Mouse (Mus musculus) thymus, adult 18-20 months (tissue): ENCODE results near the gene Osbpl11.
A peak's percentile ranks its signal among the peaks of the same experiment; 100 is the strongest.
"Not testable (repeated sequence)": the region's sequence is repeated elsewhere in the genome, so short reads cannot be mapped to it uniquely, and the experiment has no call there.

ENCODE experiments used
- DNase-seq, 2 experiments: peaks; one replicate each; pipeline ENCODE4 v3.0.0; 2022; ENCODE audit warnings: mixed read lengths in 2 of 2

Osbpl11 gene

DNA sequence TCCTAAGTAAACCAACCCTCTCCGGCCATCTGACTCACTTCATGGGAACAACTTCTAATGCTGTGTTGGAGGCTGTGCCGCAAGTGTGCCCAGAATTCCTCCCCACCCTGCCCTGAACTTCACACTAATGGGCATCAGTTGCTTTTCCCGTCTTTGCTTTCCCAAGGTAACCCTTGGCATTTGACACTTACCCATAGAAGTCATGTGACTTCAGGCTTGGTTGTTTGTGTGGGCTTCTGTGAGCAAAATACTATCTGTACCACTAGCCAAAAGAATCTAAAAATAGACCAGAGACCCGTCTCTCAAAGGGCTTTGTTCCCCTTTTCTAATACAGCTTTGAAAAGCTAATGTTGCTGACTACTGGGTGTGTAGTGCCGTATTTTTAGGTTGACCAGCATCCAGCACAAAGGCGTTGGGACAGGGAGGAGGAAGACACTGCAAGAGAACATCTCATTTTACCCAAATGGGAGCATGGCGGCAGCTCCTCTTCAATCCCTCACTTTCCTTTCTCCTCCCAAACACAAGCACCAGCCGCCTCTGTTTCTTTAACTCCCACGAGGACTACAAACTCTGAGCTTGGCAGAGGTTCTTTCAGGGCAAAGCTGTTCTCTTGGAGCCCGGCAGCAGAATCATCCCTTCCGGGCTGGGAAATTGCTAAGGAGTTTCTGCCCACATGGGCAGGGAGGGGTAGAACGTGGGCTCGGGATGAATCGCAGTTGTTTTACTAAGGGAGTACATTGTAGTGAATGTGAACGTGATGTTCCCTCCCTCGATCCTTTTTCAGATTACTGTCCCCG is 6.4 kb upstream of the Osbpl11 start:
- DNase-seq = no peak

DNA sequence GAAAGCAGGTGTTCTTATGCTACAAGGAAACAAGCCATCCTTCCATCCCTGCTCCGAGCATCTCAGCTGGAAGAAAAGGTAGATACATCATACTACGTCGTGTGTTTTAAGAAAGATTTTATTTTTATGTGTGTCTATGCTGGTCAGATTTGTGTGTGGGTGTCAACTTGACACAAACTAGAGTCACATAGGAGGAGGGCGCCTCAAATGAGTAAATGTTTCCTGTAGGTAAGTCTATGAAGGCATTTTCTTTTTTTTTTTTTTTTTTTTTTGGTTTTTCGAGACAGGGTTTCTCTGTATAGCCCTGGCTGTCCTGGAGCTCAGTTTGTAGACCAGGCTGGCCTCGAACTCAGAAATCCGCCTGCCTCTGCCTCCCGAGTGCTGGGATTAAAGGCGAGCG is 5.6 kb upstream of the Osbpl11 start:
- DNase-seq = not testable (repeated sequence)

DNA sequence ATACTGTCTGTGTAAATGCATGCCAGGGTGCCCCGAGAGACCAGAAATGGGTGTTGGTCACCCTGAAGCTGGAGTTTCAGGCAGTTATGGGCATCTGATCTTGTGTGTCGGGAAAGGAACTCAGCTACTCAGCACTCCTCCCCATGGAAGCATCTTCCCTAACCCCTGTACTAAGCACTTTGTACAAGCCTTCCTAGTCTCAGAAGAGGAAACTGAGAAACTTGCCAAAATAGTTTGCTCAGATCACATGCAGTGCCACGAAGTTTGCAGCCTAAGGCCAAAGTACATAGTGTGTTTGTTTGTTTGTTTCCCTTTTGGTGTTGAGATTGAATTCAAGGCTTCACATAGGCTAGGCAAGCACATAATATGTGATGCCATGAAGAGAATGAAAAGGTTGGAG is 5.0 kb upstream of the Osbpl11 start:
- DNase-seq = no peak

DNA sequence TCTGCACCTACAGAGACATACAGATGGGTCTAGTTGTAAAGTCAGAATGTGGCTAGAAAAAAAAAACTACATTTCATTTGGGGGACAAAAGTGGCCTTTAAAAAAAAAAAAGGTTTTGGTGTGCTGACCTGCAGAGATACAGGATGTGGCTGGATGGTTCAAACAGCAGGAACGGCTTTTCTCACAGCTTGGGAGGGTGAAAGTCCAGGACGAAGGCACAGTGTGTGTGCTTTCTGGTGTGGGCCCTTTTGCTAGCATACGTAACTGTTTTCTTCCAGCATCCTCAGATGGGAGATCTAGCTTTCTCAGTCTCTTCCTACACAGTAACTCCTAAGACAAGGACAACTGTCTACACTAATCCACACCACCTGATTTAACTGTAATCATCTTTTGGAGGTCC is 4.1 kb upstream of the Osbpl11 start:
- no peak for DNase-seq

DNA sequence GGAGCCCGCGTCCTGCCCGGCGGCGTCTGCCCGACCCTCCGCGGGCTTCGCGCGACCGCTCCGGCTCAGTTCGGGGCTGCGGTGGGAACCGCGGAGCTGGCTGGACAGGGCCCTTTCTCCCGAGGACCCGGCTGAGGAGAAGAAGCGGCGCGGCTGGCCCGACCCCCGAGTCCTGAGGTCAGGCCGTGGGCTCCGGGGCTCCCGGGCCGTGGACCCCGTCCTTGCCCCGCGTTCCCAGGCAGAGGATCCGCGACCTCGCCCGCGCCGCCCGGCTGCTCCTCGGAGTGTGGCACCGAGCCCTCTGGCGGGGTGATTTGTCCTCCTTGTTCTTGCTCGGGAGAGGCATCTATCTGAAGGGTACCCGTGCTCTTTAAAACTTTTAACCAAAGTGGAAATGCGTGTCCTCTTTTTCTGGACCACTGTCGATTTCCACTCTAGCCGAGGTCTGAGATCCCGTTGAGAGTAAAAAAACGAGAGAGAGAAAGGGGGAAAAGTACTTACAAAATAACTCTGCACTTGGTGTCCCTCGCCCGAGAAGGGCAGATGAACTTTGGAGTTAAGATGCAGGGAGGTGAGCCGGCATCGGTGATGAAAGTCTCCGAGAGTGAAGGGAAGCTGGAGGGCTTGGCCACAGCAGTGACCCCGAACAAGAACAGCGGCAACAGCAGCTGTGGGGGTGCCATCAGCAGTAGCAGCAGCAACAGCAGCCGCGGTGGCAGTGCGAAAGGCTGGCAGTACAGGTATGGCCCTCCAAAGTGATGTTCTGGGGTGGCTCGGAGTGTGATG is 583 bp downstream of the Osbpl11 start:
- peak; percentile 52 to 57 for DNase-seq

DNA sequence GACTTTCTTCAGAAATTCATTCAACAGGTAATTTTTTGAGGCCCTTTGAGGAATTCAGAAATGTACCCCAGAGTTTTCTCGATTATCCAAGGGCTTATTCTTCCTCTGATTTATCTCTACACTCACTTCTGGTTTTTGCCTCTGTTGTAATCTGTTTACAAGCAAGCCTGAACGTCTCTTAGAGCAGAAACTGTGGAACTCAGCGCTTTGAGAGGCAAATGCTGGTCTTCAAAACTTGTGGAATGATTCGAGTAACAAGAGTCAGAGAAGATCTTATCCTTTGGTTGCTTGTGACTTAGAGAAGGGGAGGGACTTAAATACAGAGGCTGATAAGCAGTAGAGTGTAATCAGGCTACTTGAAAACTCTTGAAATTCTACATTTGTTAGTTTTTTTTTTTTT is 1.3 kb downstream of the Osbpl11 start:
- no peak for DNase-seq

DNA sequence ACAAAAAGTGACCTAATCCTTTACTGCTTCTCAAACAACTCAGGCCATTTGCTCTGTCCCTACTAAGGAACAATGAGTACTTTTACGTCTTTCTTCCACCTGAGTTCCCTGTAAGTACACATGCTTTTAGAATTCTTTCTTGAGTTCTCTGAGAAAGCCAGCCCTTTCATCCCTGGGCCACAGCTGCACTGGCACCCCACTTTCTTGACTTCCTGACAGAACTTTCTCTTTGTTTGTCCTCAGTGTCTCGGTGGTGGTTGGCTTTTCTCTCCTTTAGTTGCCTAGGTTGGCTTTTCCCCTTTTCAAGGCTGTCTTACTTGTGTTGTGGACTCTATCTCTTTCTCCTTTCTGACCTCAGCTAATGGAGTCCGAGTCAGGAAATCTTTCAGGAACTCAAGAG is 3.2 kb downstream of the Osbpl11 start:
- peak; percentile 55 to 65 for DNase-seq

DNA sequence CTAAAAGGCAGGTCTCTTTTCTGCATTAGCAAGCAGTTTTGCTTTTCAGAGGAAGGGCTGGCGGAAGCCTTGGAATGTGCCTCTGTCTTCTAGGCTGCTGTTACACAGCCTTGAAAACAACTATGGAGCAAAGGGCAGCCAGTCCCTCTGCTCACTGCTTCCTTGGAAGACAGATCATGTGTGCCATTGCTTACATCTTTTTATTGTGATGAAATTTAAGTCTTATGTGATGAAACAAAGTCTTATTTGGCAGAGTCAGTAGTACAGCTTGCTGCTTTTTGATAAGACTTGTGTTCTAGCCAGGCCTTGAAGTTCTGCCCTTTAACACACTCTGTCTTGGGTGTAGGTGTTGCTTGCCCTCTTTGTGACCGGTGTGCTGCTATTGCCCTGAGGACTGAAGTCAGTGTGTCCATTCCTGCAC is 6.8 kb downstream of the Osbpl11 start:
- no peak for DNase-seq

DNA sequence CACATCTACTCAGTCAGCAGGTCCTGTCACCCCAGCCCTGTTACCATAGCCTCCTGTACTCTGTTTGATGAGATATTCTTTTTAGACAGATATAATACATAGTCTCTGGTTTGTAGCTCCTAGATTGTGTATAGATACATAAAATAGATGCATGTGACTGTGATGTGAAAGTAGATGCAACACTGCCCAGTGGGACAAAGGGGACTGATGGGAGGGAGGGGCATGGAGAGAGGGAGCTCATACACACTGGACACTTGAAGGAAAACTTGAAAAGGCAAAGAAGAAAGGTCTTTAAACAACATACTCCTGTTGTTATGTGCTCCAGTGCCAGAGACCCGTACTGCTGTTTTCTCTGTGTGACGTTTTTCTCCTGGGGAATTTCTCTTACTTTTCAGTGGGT is 7.4 kb downstream of the Osbpl11 start:
- no peak for DNase-seq

DNA sequence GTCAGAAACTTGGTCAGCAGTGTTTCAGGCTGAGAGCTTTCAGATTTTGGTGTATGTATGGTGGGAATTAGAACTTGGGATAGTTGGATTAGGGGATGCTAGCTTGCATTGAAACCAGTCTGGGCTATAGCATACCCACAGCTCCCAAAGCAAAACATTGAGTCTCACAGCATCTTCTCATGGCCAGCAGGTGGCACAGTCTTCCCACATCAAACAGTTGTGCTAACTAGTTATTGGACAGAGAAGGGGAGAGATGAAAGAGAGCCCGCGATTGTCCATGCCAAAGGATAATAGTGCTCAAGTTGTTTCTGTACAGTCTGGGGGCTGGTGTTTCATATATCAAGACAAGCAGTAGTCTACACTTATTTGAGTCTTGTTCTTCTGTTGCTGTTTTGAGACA is 8.8 kb downstream of the Osbpl11 start:
- peak in 1 of 2 experiments; percentile 28 for DNase-seq

DNA sequence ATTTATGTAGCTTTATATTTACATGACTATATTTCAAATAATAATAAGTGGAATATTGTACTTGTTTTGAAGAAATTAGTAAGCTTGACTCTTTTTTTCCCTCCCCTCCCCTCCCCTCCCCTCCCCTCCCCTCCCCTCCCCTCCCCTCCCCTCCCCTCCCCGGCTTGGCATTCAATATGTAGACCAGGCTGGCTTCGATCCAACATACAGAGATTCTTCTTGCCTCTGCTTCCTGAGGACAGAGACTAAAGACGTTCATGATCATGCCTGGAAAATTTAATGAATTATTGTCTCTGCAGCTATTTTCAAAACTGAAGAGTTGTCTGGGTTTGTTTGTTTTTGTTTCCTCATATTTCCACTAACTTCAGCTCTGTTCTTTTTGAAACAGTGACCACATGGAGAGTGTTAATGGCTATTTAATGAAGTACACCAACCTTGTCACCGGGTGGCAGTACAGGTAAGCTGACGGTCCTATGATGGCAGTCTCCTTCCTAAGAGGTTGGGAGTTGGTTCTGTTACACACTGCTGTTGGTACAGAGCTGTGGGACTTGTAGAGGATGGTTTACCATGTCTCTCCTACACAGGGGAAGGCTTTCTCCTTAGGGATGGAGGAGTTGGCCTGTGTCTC is 10.9 kb downstream of the Osbpl11 start:
- DNase-seq = no peak

DNA sequence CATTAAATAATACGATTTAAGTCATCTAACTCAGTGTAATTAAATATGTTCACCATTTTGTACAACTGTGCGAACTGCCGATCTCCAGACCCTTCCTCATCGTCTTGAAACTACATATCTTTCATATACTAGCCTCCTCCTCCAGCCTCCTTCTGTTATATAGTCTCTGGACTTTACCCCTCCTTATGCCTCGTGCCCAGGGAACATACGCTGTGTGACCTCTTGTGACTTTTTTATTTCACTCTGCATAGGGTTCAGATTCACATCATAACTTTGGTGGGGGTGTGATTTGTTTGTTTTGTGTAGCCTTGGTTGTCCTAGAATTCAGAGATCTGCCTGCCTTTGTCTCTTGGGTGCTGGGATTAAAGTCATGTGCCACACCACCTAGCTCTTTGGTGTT is 11.7 kb downstream of the Osbpl11 start:
- DNase-seq = no peak

DNA sequence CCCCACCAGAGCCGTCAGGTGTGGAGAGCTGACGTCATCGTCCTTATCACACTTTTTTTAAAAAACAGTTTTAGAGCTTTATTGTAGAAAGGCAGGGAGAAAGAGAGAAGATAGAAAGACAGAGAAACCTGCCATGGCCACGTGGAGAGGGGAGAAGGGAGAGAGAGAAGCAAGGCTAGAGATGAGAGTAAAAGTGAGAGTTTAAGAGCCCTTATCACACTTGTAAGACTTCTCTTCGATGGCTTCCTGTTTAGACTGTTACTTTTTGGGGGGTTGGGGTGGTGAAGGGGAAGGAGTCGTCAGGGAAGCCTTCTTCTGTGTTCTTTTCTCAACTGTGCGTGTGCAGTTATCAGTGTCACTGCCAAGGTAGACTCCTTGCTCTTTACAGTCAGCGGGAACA is 15.7 kb downstream of the Osbpl11 start:
- DNase-seq = no peak

DNA sequence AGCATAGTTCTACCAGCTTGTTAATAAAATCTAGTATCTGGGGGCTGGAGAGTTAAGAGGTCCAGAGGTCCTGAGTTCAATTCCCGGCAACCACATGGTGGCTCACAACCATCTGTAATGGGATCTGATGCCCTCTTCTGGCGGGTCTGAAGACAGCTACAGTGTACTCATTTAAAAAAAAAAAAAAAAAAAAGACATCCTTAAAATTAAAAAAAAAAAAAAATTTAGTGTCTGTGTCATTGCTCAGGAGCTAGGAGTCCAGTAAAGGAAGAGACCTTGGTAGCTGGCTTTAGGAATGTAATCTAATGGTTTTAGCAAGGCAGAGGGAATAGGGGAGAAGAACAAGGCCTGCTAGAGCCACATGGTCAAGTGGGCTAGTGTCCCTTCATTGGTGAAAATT is 25.9 kb downstream of the Osbpl11 start:
- no peak for DNase-seq

DNA sequence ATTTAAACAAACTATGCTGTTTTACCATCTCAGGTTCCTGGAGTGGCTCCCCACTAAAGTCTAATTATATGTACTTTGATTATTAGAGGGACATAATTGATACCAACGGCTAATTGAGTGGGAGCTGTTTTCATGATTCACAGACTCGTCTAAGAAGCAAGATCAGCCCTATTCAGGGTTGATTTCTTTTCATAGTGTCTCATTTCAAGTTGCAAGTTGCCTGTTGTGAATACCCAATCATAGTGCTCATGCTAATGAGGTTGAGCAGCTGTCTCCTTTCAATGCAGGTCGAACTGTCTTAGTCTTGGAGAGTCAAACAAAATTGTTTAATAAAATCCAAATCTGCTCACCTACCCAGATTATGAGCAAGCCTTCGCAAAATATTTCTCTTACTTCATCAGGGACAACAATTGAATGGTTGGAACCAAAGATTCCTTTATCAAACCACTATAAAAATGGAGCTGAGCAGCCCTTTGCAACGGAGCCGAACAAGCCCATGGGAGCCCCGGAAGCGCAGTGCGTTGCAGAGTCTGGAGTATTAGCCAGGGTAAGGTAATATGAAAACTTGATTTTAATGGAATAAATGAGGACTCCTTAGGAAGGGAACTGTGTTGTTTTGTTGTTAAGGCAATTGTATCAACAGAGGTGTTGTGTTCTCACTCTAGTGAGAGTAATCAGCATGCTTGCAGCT is 31.6 kb downstream of the Osbpl11 start:
- no peak for DNase-seq

DNA sequence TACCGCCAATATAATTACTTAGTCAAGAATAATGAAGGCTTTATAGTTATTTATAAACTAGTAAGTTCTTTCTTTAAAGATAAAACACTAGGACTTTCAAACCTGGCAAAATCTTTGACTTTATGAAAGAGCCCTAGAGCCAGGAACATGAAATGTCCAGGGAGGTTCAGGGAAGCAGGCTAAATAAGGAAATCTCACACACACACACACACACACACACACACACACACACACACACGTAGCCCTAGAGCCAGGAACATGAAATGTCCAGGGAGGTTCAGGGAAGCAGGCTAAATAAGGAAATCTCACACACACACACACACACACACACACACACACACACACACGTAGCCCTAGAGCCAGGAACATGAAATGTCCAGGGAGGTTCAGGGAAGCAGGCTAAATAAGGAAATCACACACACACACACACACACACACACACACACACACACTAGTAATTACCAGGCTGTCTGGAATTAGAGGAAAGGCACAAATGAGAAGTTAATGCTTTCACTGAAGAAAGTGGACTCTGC is 32.7 kb downstream of the Osbpl11 start:
- DNase-seq = not testable (repeated sequence)

DNA sequence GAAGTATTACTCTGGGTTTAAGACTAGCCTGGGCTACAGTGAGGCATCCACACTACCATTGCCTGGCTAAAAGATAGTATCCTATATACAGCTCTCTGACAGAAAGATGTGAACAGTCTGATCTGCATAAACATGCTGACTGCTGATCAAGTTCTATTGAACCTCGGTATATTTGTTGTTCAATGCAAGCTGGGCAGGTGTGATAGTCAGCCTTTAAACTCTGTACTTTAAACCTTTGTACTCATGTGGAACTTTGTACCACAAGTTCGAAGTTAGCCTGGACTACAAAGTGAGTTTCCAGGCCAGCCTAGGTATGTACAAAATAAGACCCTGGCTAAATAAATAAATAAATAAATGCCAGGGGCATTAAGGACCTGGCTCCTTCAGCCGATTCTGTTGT is 37.6 kb downstream of the Osbpl11 start:
- no peak for DNase-seq

DNA sequence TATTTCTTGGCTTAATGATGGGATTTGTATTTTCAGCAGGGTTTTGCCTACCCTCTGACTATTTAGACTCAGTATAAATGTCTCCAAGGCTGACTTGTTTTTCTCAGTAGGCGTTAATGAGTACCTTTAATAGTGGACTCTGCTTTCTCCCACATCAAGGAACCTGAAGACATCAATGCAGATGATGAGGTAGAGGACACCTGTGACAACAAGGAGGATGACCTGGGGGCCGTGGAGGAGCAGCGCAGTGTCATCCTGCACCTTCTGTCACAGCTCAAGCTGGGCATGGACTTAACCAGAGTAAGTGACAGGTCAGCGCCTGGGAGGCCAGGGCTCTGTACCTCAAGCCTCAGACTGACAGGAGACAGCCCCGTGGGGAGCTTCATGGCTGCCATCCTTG is 39.5 kb downstream of the Osbpl11 start:
- DNase-seq = no peak

DNA sequence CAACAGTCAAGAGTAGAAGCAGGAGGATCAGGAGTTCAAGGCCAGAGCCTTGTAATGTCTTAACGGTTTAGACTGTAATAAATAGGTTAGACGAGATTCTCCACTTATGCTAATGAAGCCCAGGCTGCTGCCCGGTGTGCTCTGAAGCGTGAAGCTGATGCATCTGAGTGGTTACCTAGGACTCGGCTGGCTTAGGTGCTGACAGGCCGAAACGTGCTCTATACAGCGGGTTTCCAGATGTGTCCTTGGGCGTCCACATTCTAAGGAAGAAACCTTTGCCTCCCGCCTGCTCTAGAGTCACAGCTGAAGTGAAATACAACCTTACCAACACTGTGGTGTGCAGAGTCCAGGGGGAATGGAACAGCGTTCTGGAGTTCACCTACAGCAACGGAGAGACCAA is 49.3 kb downstream of the Osbpl11 start:
- no peak for DNase-seq

DNA sequence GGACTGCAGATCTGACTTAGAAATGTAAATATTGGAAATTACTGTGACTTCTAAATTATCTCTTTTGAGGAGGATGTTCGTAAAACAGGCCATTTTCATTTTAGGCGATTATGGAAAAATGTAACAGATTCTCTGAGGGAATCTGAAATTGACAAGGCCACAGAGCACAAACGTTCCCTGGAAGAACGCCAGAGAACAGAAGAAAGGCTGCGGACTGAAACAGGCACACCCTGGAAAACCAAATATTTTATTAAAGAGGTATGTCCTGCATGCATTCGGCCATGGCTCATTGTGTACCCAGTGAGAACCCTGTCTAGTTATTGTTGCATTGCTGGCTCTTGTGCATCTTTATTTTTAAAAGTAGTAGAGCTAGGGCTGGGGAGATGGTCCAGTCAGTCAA is 51.3 kb downstream of the Osbpl11 start:
- no peak for DNase-seq

DNA sequence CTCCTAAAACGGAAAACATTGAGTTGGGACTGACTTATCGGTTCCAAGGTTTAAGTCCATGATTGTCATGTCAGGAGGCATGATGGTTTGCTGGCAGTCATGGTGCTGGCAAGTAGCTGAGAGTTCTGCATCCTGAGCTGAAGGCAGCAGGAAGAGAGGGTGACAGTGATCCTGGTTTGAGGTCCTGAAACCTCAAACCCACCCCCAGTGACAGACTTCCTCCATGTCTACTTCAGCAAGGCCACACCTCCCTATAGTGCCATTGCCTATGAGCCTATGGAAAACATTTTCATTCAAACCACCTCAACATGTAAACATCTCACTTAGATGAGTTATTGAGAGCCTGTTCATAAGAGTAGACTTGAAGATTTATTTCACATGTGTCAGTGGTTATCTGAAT is 54.4 kb downstream of the Osbpl11 start:
- DNase-seq = no peak

DNA sequence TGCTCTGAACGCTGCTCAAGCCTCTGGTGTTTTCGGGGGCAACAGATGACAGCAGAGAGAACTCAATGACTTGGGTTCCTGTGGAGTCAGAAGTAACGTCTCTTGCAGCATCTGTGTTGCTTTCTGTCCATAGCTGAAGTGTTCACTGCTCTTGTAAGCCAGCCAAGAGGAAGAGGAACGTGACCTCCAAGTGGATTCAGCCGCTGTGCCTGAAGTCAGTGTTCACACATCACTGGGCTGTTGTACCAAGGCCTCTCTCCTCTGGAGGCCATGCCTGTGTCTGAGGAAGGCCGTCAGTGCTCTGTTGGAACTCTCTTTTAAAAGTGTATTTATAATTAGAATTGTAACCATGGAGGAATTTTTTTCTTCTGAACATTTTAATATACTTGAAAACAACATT is 57.2 kb downstream of the Osbpl11 start:
- no peak for DNase-seq

DNA sequence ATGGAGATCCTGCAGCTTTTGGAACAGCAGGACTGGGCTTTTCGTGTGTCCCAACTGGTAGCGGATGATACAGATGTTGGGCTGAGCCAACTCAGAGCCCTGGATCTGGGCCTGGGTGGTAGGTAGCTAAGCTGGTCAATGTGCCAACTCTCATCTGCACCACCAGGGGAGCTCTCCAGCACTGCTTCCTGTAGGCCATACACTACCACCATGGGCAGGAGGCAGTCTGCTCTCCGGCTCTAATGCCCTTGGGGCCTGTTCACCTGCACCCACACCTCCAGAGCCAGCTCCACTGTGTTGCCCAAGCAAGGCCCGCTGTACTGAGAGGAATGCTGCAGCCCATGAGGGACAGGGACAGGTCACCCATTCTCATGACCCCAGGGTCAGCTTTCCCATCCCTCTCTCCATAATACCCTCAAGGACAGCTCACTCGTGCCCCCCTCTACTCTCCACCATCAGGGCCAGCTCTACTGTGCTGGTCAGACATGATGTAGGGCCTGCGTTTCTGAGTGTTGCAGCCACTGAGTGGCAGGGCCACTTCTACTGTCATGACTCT is 59.3 kb downstream of the Osbpl11 start:
- DNase-seq = no peak
